Mouse (Mus musculus) embryonic facial prominence, embryonic 13.5 days (tissue): ENCODE measurements around the gene Dzip1. TPM values are rescaled to one million over a fixed set of nuclear protein-coding genes. Genes with fewer than 3 reads are reported as not detected.
A peak's percentile ranks its signal among the peaks of the same experiment; 100 is the strongest.

Experiments
- ATAC-seq: fragments of 200-750 bp; cut with Nextera tagmentation; 2 replicates; pipeline ENCODE4 v1.8.0; 2017; ENCODE audit warnings: low read depth; ENCODE audit not compliant: insufficient number of reproducible peaks, insufficient read depth, low FRiP score, low TSS enrichment
- H3K27ac ChIP-seq: fragments of 300-500 bp; sonication (generic); 2 replicates; pipeline ENCODE4 v1.5.1; 2015; ENCODE audit warnings: moderate library complexity, mild to moderate bottlenecking, inconsistent platforms
- H3K27me3 ChIP-seq: fragments of 300-500 bp; sonication (generic); 2 replicates; pipeline ENCODE4 v1.6.1; 2015; ENCODE audit warnings: mild to moderate bottlenecking, inconsistent platforms
- H3K36me3 ChIP-seq: fragments of 300-500 bp; sonication (generic); 2 replicates; pipeline ENCODE4 v1.6.1; 2015; ENCODE audit warnings: mild to moderate bottlenecking, inconsistent platforms
- H3K4me1 ChIP-seq: fragments of 300-500 bp; sonication (generic); 2 replicates; pipeline ENCODE4 v1.6.1; 2015; ENCODE audit warnings: inconsistent platforms
- H3K4me2 ChIP-seq: fragments of 300-500 bp; sonication (generic); 2 replicates; pipeline ENCODE4 v1.6.1; 2015; ENCODE audit warnings: moderate library complexity, mild to moderate bottlenecking, inconsistent platforms
- H3K4me3 ChIP-seq: fragments of 300-500 bp; sonication (generic); 2 replicates; pipeline ENCODE4 v1.5.1; 2015; ENCODE audit warnings: mild to moderate bottlenecking, inconsistent platforms
- H3K9ac ChIP-seq: fragments of 300-500 bp; sonication (generic); 2 replicates; pipeline ENCODE4 v1.6.1; 2015; ENCODE audit warnings: mild to moderate bottlenecking, inconsistent platforms
- H3K9me3 ChIP-seq: fragments of 300-500 bp; sonication (generic); 2 replicates; pipeline ENCODE4 v1.6.1; 2016; ENCODE audit warnings: inconsistent platforms
- WGBS: fragments of 180-500 bp; shearing (Covaris S2); methylation state at CpG from one replicate; pipeline ENCODE4 v1.1.7; 2015; ENCODE audit warnings: mixed read lengths; 5-methylcytosine and 5-hydroxymethylcytosine counted together
- polyA plus RNA-seq: library from polyadenylated mRNA; unstranded; fragments of >200 nt; fragmentation: Nextera tagmentation; extraction: Ambion mirVana; gene quantifications from 2 replicates; pipeline ENCODE4 v1.2.1, GENCODE M21; 2015

Dzip1 gene
- polyA plus RNA-seq, 1 experiment from 2014 or later, result 37.7 TPM

GRCm38 (mm10) chr14:118866014-118866811 lies 59.0 kb downstream of the Dzip1 start:
- H3K9me3 ChIP-seq, result no peaks in the 10 kb centered on the region

DNA sequence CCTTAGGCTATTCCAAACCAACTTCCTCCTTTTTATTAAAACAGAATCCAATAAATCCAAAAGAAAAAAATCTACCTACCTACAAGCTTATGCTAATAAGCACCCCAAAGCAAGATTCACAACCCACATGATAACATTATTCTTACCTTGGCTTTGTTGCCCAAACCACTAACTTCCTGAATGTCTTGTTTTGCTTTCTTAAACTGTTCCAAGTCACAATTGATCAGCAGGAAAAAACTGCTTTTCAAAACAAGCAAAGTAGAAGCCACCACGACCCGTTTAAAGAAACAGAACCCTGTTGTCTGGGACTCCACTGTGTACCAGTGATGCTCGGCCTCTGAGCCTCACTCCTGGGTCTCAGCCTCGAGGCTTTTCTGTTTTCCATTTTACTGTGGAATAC lies 60.4 kb downstream of the Dzip1 start:
- WGBS, result 6% methylated on average over 4 of the region's 4 CpGs

More at GRCm38 (mm10) chr14:118866014-118866811, 59.0 kb downstream of the Dzip1 start:
- peaks cover 25% of the 10 kb centered on the region for H3K4me1 ChIP-seq
- H3K36me3 ChIP-seq, result peaks cover 2% of the 10 kb centered on the region; the same call in 1 of the 2 replicates
- 88% methylated on average over 10 of the region's 10 CpGs for WGBS
- no peak overlapping the region for H3K27ac ChIP-seq
- no peak for ATAC-seq
- H3K4me3 ChIP-seq, result no peak overlapping the region
- H3K27me3 ChIP-seq, result no peaks in the 10 kb centered on the region
- no peak overlapping the region for H3K4me2 ChIP-seq
- H3K9ac ChIP-seq, result no peak overlapping the region

GRCm38 (mm10) chr14:118862253-118862652 lies 63.0 kb downstream of the Dzip1 start:
- 67% methylated on average over 7 of the region's 7 CpGs for WGBS
- ATAC-seq, result no peak
- Histone ChIP-seq H3K36me3 (no peaks in the 10 kb centered on the region), H3K9ac (no peak overlapping the region), H3K4me3 (no peak overlapping the region), H3K27ac (no peak overlapping the region), H3K9me3 (no peaks in the 10 kb centered on the region), H3K4me1 (peaks cover 15% of the 10 kb centered on the region), H3K4me2 (no peak overlapping the region), H3K27me3 (no peaks in the 10 kb centered on the region)

More for the DNA sequence above, 60.4 kb downstream of the Dzip1 start:
- Histone ChIP-seq H3K36me3 (no peaks in the 10 kb centered on the region), H3K4me1 (peaks cover 25% of the 10 kb centered on the region), H3K4me3 (no peak overlapping the region), H3K4me2 (no peak overlapping the region), H3K27ac (no peak overlapping the region; the same call in 1 of the 2 replicates), H3K9ac (no peak overlapping the region), H3K9me3 (no peaks in the 10 kb centered on the region), H3K27me3 (no peaks in the 10 kb centered on the region)
- no peak for ATAC-seq

DNA sequence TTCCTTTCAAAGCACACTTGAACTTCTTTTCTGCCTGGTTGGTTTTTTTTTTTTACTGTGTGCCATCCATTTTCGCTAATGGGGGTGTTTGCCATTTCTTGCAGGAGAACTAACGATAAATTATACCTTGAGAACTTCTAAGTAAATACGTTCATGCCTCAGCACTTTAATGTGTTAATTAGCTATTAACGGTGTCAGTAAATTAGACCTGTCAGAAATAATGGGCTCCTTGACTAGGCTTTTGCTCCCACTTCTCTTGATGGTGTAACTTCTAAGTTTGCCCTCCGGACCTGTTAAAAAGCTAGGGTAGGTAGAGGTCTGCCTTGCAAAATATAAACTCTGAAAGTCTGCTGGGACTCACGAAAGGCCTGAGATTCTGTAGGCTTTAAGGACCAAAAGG lies 66.9 kb downstream of the Dzip1 start:
- H3K36me3 ChIP-seq, result no peaks in the 10 kb centered on the region
- no peak overlapping the region for H3K27ac ChIP-seq
- H3K27me3 ChIP-seq, result peaks cover 18% of the 10 kb centered on the region
- H3K4me1 ChIP-seq, result peaks cover 13% of the 10 kb centered on the region
- no peak for ATAC-seq
- no peaks in the 10 kb centered on the region for H3K9me3 ChIP-seq
- H3K4me2 ChIP-seq, result no peak overlapping the region
- H3K9ac ChIP-seq, result no peak overlapping the region
- no peak overlapping the region for H3K4me3 ChIP-seq
- WGBS, result 59% methylated on average over 6 of the region's 6 CpGs

DNA sequence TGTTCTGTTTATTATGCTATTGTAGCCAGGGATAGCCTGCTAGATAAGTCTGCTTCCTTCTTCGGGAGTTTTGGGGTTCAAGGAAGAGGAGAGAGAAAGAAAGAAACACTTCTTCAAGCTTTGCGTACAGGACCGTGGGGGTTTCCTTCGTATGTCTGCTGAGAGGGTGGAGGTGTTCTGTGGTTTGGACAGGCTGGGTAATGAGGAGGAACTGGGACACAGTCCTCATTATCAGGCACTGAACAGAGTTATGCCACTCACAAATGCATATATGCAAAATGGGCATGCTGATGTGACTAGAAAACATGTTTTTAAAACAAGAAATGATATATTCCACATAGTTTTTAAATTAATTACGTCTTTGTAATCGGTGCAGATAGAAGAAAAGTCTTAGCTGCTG lies 68.7 kb downstream of the Dzip1 start:
- no peak overlapping the region for H3K4me3 ChIP-seq
- H3K9ac ChIP-seq, result no peak overlapping the region
- H3K27me3 ChIP-seq, result peaks cover 18% of the 10 kb centered on the region
- no peak overlapping the region for H3K4me2 ChIP-seq
- no peak for ATAC-seq
- no peaks in the 10 kb centered on the region for H3K9me3 ChIP-seq
- no peak overlapping the region for H3K27ac ChIP-seq
- WGBS, result 78% methylated on average over 6 of the region's 6 CpGs
- H3K36me3 ChIP-seq, result no peaks in the 10 kb centered on the region
- H3K4me1 ChIP-seq, result peaks cover 13% of the 10 kb centered on the region

GRCm38 (mm10) chr14:118855141-118855800 lies 70.0 kb downstream of the Dzip1 start:
- ATAC-seq, result no peak
- Histone ChIP-seq H3K4me1 (peaks cover 13% of the 10 kb centered on the region), H3K9ac (peak overlapping the region; percentile 70), H3K27me3 (peaks cover 18% of the 10 kb centered on the region), H3K36me3 (no peaks in the 10 kb centered on the region), H3K4me2 (peak overlapping the region; percentile 97), H3K27ac (no peak overlapping the region), H3K9me3 (no peaks in the 10 kb centered on the region), H3K4me3 (peak overlapping the region; percentile 53)
- under 1% methylated on average over 28 of the region's 28 CpGs for WGBS

DNA sequence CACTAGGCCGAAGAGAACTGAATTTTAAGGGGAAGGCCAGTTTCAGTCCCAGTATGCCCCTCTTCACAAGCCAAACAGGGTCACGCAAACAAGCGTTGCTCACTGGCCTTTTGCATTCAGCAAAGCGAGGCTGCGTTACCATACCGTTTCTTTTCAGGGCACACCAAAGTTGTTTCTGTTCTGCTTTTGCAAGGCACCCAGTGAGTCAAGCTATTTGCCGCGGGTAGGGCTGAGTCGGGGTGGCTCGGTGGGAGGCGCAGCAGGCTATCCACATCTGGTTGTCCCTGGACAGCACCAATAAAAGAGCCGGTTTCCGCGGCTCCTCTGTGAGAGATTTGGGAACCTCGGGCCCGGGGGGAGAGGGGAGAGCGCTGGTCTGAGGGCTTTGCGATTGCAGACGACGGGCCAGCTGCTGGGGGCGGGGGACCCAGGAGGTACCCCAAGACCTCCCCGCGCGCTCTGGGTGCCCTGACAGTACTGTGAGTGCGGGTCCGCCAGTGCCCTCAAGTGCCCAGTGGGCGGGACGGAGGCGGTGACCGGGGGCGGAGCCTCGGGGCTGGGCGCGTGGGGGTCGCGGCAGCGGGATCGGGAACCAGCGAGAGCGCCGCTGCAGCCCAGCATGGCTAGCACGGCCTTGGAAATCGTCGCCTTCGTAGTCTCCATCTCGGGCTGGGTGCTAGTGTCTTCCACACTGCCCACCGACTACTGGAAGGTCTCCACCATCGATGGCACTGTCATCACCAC lies 70.7 kb downstream of the Dzip1 start:
- H3K4me3 ChIP-seq, result peak overlapping the region; percentile 53
- H3K4me2 ChIP-seq, result peak overlapping the region; percentile 97
- peak; percentile 53; the same call in 1 of the 2 replicates for ATAC-seq
- no peaks in the 10 kb centered on the region for H3K36me3 ChIP-seq
- peaks cover 13% of the 10 kb centered on the region for H3K4me1 ChIP-seq
- H3K9ac ChIP-seq, result peak overlapping the region; percentile 70
- H3K9me3 ChIP-seq, result no peaks in the 10 kb centered on the region
- WGBS, result 1% methylated on average over 43 of the region's 48 CpGs
- peaks cover 18% of the 10 kb centered on the region for H3K27me3 ChIP-seq
- H3K27ac ChIP-seq, result no peak overlapping the region

GRCm38 (mm10) chr14:118851496-118852107 lies 73.7 kb downstream of the Dzip1 start:
- Histone ChIP-seq H3K27me3 (peaks cover 13% of the 10 kb centered on the region), H3K36me3 (no peaks in the 10 kb centered on the region), H3K9ac (no peak overlapping the region), H3K9me3 (no peaks in the 10 kb centered on the region), H3K4me3 (no peak overlapping the region), H3K4me1 (peaks cover 13% of the 10 kb centered on the region), H3K27ac (no peak overlapping the region), H3K4me2 (no peak overlapping the region)
- WGBS, result 50% methylated on average over 6 of the region's 6 CpGs
- no peak for ATAC-seq

GRCm38 (mm10) chr14:118850696-118851035 lies 74.6 kb downstream of the Dzip1 start:
- H3K4me3 ChIP-seq, result no peak overlapping the region
- no peaks in the 10 kb centered on the region for H3K36me3 ChIP-seq
- H3K27me3 ChIP-seq, result peaks cover 6% of the 10 kb centered on the region
- WGBS, result 66% methylated on average over 4 of the region's 4 CpGs
- no peak for ATAC-seq
- no peak overlapping the region for H3K4me2 ChIP-seq
- no peak overlapping the region; the same call in 1 of the 2 replicates for H3K27ac ChIP-seq
- peaks cover 13% of the 10 kb centered on the region for H3K4me1 ChIP-seq
- no peaks in the 10 kb centered on the region for H3K9me3 ChIP-seq
- H3K9ac ChIP-seq, result no peak overlapping the region

DNA sequence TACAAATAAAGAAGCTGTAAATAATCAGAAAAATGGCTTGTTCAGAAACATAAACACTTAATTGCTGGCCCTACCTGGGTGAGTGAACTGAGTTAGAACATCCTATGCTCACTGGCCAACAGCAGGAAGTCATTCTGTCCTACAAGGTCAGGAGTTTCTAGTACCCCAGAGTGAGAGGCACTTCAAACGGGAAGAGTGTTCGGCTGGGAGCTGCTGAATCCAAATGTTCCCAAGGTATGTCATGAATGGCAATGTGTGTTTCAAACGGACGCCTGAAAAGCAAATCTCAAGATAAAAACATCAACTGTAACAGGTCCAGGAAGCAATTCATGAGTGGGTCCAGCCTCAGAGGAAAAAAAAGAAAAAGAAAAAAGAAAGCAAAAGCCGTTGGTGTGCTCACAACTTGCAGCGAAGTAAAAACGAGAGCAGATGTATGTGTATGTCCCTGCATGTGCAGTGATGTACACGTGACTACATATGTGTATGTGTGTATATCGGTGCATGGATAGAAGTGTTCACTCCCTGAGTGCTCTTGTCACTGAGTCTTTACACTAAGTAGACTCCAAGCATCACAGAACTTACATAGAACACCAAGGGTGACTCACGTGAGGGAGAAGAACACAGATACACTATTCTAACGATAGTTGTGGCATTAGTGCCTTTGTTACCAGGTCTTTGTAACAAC lies 75.1 kb downstream of the Dzip1 start:
- Histone ChIP-seq H3K4me2 (no peak overlapping the region), H3K4me3 (no peak overlapping the region), H3K27ac (no peak overlapping the region; the same call in 1 of the 2 replicates), H3K9ac (no peak overlapping the region), H3K9me3 (no peaks in the 10 kb centered on the region), H3K27me3 (peaks cover 6% of the 10 kb centered on the region), H3K36me3 (no peaks in the 10 kb centered on the region), H3K4me1 (peaks cover 9% of the 10 kb centered on the region)
- WGBS, result 77% methylated on average over 11 of the region's 11 CpGs
- ATAC-seq, result no peak

DNA sequence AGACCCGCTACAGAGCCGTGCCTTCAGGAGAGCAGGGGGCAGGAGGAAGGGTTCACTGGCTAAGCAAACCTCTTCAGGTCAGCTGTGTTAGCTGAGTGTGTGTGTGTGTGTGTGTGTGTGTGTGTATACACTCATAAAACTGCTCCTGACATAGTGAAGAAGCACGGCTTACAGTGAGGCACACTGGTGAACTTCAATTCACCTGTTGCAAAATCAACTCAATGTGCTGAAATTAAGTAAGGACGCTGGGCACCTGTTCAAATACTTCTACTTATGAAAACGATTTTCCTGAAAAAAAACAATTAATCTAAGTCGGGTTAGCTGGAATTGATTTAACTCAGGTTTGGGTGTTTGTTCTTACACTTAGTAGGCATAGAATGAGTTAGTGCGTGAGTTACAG lies 77.1 kb downstream of the Dzip1 start:
- no peaks in the 10 kb centered on the region for H3K4me1 ChIP-seq
- no peak overlapping the region for H3K4me3 ChIP-seq
- H3K36me3 ChIP-seq, result no peaks in the 10 kb centered on the region
- no peak overlapping the region for H3K9ac ChIP-seq
- H3K27ac ChIP-seq, result no peak overlapping the region
- 80% methylated on average over 7 of the region's 7 CpGs for WGBS
- H3K4me2 ChIP-seq, result no peak overlapping the region
- ATAC-seq, result no peak
- no peaks in the 10 kb centered on the region for H3K27me3 ChIP-seq
- no peaks in the 10 kb centered on the region for H3K9me3 ChIP-seq
